Mouse (Mus musculus): Measurements from ENCODE around the gene Ank2. TPM values are rescaled to one million over a fixed set of nuclear protein-coding genes. Genes with fewer than 3 reads are reported as not detected.
A peak's percentile ranks its signal among the peaks of the same experiment; 100 is the strongest.

Gene Ank2
- polyA plus RNA-seq, 1 experiment from 2014 or later: 47.1 TPM

DNA sequence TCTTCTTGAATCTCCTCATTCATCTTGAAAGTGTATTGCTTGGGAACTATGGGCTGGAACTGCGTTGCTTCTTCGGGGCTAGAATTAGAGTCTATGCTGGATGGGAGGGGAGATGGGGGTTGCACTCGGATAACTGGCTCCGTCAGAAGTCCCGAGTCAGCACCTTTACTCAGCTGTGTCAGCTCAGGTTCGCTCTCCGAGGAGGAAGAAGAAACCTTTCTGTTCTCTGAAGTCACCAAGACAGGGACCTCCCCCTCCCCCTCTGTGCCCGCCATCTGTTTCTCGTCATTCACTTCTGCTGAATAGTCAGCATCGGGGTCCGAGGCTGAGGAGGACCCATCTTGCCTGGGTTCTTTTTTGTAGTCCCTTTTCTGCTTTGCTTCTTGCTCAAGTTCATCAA is 555.1 kb downstream of the Ank2 start:
- Histone ChIP-seq H3K9me3 (no peaks in the 10 kb centered on the region), H3K27ac (no peak overlapping the region), H3K36me3 (peaks cover 28% of the 10 kb centered on the region; the same call in 1 of the 2 replicates), H3K9ac (no peak overlapping the region), H3K4me1 (no peaks in the 10 kb centered on the region), H3K27me3 (no peaks in the 10 kb centered on the region), H3K4me2 (replicated peaks) (no peak overlapping the region), H3K4me3 (no peak overlapping the region)
- ATAC-seq (ENCODE audit: insufficient number of reproducible peaks, insufficient read depth, low FRiP score, low TSS enrichment): no peak
- WGBS: 49% methylated on average over 11 of the region's 11 CpGs

DNA sequence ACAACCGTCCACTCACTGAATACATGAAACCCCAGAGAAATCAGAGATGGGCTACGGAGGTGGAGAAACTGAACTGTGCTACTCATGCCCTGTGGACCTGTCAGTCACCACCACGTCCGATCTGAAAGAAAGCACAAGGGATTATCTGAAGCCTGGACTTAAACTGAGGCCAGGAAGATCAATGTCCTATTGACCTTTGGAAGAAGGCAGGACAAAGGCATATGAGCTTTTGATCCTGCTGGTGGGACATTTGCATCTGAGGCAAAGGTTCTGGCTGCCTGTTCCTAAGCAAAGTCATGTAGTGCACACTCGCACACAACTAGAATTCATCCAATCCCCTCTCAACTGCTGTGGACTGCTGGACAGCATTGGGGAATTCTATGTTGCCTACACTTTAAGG is 558.7 kb downstream of the Ank2 start:
- 54% methylated on average over 5 of the region's 5 CpGs for WGBS
- Histone ChIP-seq H3K27me3 (no peaks in the 10 kb centered on the region), H3K4me2 (replicated peaks) (no peak overlapping the region), H3K9ac (no peak overlapping the region), H3K36me3 (peaks cover 24% of the 10 kb centered on the region; the same call in 1 of the 2 replicates), H3K4me3 (no peak overlapping the region), H3K9me3 (no peaks in the 10 kb centered on the region), H3K4me1 (no peaks in the 10 kb centered on the region), H3K27ac (no peak overlapping the region)
- ATAC-seq (ENCODE audit: insufficient number of reproducible peaks, insufficient read depth, low FRiP score, low TSS enrichment): no peak

DNA sequence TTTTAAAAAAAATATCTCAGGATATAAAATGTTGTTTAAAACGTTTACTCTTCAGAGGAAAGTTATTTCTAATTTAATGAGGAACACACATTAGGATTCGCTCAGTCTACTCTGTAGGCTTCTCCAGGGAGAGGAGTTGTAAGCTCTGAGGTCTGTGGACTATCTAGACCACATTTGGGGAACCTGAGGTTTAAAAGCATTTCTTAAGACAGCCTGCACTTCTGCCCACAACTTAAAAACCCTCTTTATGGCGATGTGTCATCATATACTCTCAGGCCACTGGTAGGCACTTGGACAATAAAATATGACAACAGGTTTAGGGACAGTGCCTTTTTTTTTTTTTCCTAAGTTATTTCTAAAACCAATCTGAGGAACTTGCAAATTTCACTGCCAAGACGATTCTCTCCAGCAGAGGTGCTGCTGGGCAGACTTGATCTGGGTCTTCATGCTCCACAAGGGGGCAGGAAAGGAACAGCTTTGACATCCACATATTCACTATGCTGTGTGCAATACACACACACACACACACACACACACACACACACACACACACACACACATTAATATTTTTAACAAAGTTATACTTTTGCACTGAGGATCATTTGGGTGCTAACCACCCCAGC is 567.2 kb downstream of the Ank2 start:
- Histone ChIP-seq H3K4me2 (replicated peaks) (no peak overlapping the region), H3K4me3 (no peak overlapping the region), H3K27me3 (no peaks in the 10 kb centered on the region), H3K27ac (no peak overlapping the region), H3K9ac (no peak overlapping the region), H3K9me3 (no peaks in the 10 kb centered on the region), H3K4me1 (no peaks in the 10 kb centered on the region), H3K36me3 (0 out of 2 replicates have a peak, but pooled peaks cover 14% of the 10 kb centered on the region)
- no peak for ATAC-seq (ENCODE audit: insufficient number of reproducible peaks, insufficient read depth, low FRiP score, low TSS enrichment)
- WGBS: 68% methylated on average over 4 of the region's 4 CpGs

DNA sequence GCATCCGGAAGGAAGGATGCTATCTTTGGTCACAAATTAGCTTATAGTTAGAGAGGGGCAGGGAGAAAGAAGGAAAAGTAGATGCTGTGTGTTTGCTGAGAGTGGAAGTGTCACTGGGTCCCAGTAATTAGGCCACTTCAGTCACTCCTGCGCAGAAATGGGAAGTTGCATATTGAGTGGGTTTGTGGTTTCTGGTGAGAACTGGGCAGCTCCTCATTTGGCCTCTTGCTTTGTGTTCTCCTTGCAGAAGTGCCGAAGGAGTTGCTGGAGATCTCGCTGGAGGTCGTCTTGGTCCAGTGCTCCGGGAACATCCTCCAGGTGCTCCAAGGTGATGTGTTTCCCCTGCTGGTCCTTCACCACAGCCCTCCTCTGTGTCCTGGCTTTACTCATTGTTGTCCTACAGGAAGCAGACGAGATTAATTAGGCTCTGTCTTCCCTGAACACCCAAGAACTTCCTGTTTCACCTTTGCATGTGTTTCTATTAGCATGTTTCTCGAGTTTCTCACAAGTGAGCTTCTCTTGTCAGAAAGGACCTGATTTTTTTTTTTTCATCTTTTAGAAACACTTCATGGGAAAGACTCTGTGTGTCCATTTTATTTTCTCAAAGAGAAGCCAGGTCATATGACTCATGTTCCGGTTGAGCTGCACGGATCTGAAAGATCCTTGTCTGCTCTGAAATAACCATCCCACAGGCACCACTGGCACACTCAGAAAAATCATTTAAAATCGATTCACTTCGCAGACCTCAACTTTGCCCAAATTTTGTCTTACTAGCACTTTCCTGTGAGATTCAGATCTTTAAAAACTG is 575.4 kb downstream of the Ank2 start:
- Histone ChIP-seq H3K4me2 (replicated peaks) (no peak overlapping the region), H3K27me3 (no peaks in the 10 kb centered on the region), H3K4me1 (no peaks in the 10 kb centered on the region), H3K9ac (no peak overlapping the region), H3K4me3 (no peak overlapping the region), H3K36me3 (peaks cover 6% of the 10 kb centered on the region), H3K27ac (no peak overlapping the region), H3K9me3 (no peaks in the 10 kb centered on the region)
- no peak for ATAC-seq (ENCODE audit: insufficient number of reproducible peaks, insufficient read depth, low FRiP score, low TSS enrichment)
- WGBS: 77% methylated on average over 12 of the region's 12 CpGs

DNA sequence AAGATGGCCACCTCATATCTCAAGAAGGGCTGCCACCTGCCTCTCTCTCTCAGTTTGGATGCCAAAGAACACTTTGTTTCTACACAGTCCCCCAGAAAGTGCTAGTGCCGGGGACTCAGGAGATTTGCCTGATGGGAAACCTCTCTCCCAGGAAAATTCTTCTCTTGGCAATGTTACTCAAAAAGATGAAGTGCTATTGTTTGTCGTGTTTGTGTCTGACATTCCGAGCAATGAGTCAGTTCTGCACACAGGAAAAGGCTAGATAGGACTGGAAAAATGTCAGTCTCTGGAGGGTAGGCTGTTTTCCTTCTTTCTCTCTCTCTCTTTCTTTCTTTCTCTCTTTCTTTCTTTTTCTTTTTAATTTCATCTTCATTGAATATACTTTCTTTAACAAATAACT is 577.2 kb downstream of the Ank2 start:
- no peak overlapping the region for H3K9ac ChIP-seq
- H3K27me3 ChIP-seq: no peaks in the 10 kb centered on the region
- no peaks in the 10 kb centered on the region for H3K9me3 ChIP-seq
- ATAC-seq (ENCODE audit: insufficient number of reproducible peaks, insufficient read depth, low FRiP score, low TSS enrichment): no peak
- H3K36me3 ChIP-seq: peaks cover 6% of the 10 kb centered on the region
- H3K4me1 ChIP-seq: no peaks in the 10 kb centered on the region
- H3K4me3 ChIP-seq: no peak overlapping the region
- no peak overlapping the region for H3K27ac ChIP-seq
- no peak overlapping the region for H3K4me2 ChIP-seq (replicated peaks)
- 76% methylated on average over 3 of the region's 3 CpGs for WGBS

DNA sequence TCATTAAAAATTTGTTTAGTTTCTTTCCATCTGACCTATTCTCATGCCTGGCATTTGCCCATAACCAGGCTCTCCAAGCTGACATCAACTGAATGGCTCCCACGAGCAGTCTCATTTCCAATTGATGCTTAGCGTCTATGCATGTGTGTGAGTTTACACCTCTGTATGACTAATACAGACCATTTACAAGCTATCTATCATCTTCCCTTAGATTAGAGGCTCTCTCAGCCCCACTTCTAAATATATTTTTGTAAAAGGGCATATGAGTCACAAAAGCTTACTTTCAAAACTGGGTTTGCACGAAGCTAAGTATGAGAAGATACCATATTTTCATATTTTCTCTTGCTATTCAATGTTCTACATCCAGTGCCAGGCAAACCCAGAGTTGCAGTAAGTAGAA is 578.9 kb downstream of the Ank2 start:
- ATAC-seq (ENCODE audit: insufficient number of reproducible peaks, insufficient read depth, low FRiP score, low TSS enrichment): no peak
- Histone ChIP-seq H3K9ac (no peak overlapping the region), H3K36me3 (peaks cover 6% of the 10 kb centered on the region), H3K9me3 (no peaks in the 10 kb centered on the region), H3K27me3 (no peaks in the 10 kb centered on the region), H3K4me3 (no peak overlapping the region), H3K4me2 (replicated peaks) (no peak overlapping the region), H3K4me1 (no peaks in the 10 kb centered on the region), H3K27ac (no peak overlapping the region)
- WGBS: 86% methylated on average over 3 of the region's 3 CpGs

DNA sequence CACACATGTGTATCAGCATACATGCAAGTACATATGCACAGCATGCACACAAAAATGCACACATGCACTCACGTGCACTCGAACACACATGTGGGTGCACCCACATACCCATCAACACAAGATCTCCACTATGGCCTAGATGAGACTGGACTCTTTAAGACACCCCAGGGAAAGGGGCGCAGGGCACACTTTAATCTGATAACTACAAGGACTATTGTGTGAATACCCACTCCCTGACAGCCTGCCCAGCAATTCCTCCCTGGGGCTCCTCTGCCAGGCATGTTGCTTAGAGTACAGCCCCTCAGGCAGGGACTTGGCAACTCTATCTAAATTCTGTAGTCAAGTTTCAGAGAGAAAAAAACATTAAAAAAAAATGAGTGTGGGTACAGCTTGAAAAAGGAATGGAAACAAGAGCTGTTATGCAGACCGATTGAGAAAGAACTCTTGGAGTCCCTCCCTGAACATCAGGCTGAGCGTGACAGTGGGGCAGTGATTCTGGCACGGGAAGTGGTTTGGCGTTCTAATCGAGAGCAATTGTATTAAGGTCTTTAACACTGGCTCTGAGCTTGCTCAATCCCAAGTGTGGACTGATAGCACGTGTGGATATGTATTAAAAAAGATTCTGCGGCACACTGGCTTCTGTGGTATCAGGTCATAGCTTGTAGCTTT is 580.2 kb downstream of the Ank2 start:
- H3K4me3 ChIP-seq: no peak overlapping the region
- 0 out of 2 replicates have a peak, but pooled peaks have one; percentile 22 for ATAC-seq (ENCODE audit: insufficient number of reproducible peaks, insufficient read depth, low FRiP score, low TSS enrichment)
- H3K27me3 ChIP-seq: no peaks in the 10 kb centered on the region
- 83% methylated on average over 10 of the region's 10 CpGs for WGBS
- no peaks in the 10 kb centered on the region for H3K9me3 ChIP-seq
- no peak overlapping the region for H3K27ac ChIP-seq
- H3K4me2 ChIP-seq (replicated peaks): no peak overlapping the region
- H3K4me1 ChIP-seq: no peaks in the 10 kb centered on the region
- no peak overlapping the region for H3K9ac ChIP-seq
- H3K36me3 ChIP-seq: peaks cover 6% of the 10 kb centered on the region

DNA sequence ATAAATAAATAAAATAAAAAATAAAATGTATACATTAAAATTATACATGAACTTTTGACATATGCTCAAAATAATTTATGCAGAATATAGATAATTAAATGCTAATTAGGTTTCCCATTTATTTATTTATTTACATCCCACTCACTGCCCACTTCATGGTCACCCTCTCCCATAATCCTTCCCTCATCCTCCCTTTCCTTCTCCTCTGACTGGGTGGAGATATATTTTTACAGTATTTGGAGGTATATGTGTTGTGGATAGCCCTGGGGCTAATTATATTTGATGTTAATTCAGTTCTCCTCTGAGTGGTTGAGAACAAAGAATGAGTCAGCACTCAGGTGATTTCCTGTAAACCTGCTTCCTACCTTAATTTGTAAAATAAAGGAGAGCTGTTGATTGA is 582.8 kb downstream of the Ank2 start:
- Histone ChIP-seq H3K36me3 (no peaks in the 10 kb centered on the region), H3K27me3 (no peaks in the 10 kb centered on the region), H3K9me3 (no peaks in the 10 kb centered on the region), H3K4me1 (no peaks in the 10 kb centered on the region), H3K4me2 (replicated peaks) (no peak overlapping the region), H3K27ac (no peak overlapping the region), H3K9ac (no peak overlapping the region), H3K4me3 (no peak overlapping the region)
- no peak for ATAC-seq (ENCODE audit: insufficient number of reproducible peaks, insufficient read depth, low FRiP score, low TSS enrichment)

DNA sequence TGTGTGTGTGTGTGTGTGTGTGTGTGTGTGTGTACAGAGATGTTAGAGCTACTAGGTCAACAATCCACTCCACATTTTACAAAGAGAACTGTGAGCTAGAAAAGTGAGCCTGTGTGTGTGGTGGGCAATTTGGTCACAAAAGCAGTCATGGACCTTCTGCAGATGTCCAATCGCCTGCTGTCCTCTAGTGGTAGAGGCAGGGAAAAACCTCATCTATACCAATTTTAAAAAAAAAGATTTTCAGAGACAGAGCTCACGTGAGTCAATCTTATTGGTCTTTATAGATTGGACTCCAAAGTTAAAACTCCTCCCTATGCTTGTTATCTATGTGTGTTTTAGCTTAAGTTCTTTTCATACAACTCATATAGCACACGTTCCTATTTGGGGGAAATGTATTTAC is 595.6 kb downstream of the Ank2 start:
- Histone ChIP-seq H3K27me3 (no peaks in the 10 kb centered on the region), H3K4me3 (no peak overlapping the region), H3K4me2 (replicated peaks) (no peak overlapping the region), H3K4me1 (no peaks in the 10 kb centered on the region), H3K9ac (no peak overlapping the region), H3K27ac (no peak overlapping the region), H3K9me3 (no peaks in the 10 kb centered on the region), H3K36me3 (no peaks in the 10 kb centered on the region)
- 10% methylated on average over 3 of the region's 3 CpGs for WGBS
- no peak for ATAC-seq (ENCODE audit: insufficient number of reproducible peaks, insufficient read depth, low FRiP score, low TSS enrichment)

DNA sequence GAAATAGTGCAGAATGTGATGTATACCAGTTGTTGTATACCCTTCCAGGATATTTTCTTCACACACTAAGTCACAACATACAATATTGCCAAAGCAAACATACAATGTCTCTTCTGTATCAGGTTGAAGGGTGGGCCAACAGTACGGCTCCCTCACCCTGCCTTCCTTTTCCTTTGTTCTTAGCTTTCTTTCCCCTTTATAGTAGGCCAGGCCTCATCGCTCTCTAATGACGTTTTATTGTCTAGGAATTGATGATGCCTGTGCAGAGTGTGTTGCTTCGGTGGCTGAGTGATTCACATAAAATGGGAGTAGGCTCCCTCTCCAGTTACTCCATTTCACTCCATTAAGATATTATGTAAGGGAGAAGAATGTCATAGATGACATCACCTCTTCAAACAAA is 612.5 kb downstream of the Ank2 start:
- Histone ChIP-seq H3K27ac (no peak overlapping the region), H3K4me2 (replicated peaks) (no peak overlapping the region), H3K9ac (no peak overlapping the region), H3K4me1 (no peaks in the 10 kb centered on the region), H3K27me3 (no peaks in the 10 kb centered on the region), H3K9me3 (no peaks in the 10 kb centered on the region), H3K36me3 (no peaks in the 10 kb centered on the region), H3K4me3 (no peak overlapping the region)
- 81% methylated on average over 4 of the region's 4 CpGs for WGBS
- no peak for ATAC-seq (ENCODE audit: insufficient number of reproducible peaks, insufficient read depth, low FRiP score, low TSS enrichment)

DNA sequence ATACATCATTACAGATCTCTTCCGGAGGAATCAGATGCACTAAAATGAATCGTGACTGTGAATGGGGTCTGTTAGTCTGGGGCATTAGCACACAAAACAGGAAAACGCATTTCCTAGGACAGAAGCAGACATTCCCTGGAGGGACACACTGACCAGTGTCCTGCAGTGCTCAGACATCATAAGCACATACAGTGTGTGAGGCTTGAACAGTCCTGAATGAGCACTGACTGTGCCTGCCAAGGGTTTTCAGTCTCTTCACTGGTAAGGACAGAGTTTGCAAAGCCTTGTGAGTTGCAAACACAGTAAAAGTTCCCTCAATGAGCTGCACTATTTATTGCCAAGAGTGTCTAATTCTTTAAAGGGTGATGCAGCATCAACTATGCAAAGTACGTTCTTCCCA is 613.1 kb downstream of the Ank2 start:
- Histone ChIP-seq H3K36me3 (no peaks in the 10 kb centered on the region), H3K4me1 (no peaks in the 10 kb centered on the region), H3K4me2 (replicated peaks) (no peak overlapping the region), H3K9ac (no peak overlapping the region), H3K27ac (no peak overlapping the region), H3K4me3 (no peak overlapping the region), H3K27me3 (no peaks in the 10 kb centered on the region), H3K9me3 (no peaks in the 10 kb centered on the region)
- 74% methylated on average over 4 of the region's 4 CpGs for WGBS
- no peak for ATAC-seq (ENCODE audit: insufficient number of reproducible peaks, insufficient read depth, low FRiP score, low TSS enrichment)

DNA sequence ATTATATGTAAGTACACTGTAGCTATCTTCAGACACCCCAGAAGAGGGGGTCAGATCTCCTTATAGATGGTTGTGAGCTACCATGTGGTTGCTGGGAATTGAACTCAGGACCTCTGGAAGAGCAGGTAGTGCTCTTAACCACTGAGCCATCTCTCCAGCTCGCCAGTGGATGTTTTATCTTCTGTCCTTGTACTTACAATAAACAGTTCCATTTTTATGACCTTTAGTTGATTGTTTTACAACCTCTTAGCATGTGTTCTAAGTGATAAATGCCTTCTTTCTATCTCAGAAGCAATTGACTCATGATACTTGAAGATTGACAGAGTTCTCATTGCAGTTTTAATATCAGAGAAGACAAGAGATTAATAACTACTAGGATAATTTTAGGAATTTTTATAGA is 620.9 kb downstream of the Ank2 start:
- Histone ChIP-seq H3K27me3 (no peaks in the 10 kb centered on the region), H3K4me1 (no peaks in the 10 kb centered on the region), H3K36me3 (no peaks in the 10 kb centered on the region), H3K4me3 (no peak overlapping the region), H3K27ac (no peak overlapping the region), H3K4me2 (replicated peaks) (no peak overlapping the region), H3K9ac (no peak overlapping the region), H3K9me3 (no peaks in the 10 kb centered on the region)
- ATAC-seq (ENCODE audit: insufficient number of reproducible peaks, insufficient read depth, low FRiP score, low TSS enrichment): no peak
- WGBS: 39% methylated on average over 1 of the region's 1 CpGs
